Mouse (Mus musculus) monocyte, adult 5-6 weeks (primary cell): ENCODE measurements at regions not wholly inside any gene's neighbourhood (a gene's known extent, or its start where the extent isn't known, plus 50 kb on each side); places are given as distances from the start of the nearest gene placed in this dataset.

ENCODE experiments used
- ATAC-seq: fragments of 153-309, 156-312 bp; replicated peaks from 2 replicates; pipeline ENCODE4 v1.8.0; 2017; ENCODE audit warnings: mild to moderate bottlenecking; ENCODE audit not compliant: low TSS enrichment, insufficient number of reproducible peaks, severe bottlenecking, poor library complexity, low FRiP score

DNA sequence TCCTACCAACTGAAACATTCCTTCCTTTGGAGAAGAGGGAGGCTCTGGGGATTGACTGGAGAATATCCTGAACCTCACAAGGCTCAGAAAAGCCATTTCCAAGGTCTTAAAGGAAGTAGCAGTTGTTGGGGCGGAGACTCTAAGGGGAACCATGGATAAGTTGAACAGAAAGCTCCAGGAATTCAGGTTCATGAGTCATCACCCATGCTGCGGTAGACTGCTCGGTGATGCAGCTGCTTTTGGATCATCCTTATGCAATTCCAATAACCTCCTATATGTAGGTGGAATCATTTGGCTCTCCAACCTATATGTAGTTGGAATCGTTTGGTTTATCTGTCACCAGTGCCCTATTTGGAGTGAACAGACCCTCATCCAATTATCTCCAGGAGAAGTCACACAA is 137.6 kb downstream of the Insig2 start:
- ATAC-seq = no peak

DNA sequence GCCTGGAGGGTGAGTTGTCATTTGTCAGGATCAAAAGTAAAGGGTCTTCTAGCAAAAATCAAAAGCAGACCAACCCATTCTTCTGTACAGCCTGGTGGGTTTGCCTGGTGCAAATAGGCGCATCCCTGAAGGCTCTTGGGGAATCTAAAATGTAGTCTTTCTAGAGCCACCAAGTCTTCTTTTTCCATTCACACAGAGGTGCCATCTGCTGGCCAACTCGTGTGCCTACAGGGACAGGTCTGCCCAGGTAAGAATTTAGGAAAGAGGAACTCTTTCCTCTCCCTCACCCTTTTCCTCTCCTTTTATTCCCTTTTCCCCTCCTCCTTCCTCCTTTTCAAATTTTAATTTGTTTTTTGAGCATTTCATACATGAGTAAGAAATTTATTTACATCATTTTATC is 116.5 kb downstream of the Insig2 start:
- ATAC-seq = no peak

DNA sequence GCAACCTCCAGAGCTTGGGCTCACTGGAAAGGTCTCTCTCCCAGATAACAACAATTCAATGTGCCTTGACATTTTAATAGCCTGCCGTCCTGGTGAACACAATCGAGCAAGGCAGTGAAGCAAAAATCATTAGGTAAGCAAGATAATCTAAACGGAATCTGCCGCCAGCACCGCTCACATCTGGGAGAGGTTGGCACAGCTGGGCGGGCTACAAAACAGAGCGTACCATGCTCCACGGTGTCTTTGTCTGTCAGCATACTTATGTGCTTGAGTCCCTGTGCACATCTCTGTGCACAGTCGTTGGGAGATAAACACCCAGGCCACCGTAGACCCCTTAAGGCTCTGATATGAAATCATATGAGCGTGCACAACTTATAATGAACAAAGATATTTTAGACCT is 108.1 kb downstream of the Insig2 start:
- ATAC-seq = no peak

DNA sequence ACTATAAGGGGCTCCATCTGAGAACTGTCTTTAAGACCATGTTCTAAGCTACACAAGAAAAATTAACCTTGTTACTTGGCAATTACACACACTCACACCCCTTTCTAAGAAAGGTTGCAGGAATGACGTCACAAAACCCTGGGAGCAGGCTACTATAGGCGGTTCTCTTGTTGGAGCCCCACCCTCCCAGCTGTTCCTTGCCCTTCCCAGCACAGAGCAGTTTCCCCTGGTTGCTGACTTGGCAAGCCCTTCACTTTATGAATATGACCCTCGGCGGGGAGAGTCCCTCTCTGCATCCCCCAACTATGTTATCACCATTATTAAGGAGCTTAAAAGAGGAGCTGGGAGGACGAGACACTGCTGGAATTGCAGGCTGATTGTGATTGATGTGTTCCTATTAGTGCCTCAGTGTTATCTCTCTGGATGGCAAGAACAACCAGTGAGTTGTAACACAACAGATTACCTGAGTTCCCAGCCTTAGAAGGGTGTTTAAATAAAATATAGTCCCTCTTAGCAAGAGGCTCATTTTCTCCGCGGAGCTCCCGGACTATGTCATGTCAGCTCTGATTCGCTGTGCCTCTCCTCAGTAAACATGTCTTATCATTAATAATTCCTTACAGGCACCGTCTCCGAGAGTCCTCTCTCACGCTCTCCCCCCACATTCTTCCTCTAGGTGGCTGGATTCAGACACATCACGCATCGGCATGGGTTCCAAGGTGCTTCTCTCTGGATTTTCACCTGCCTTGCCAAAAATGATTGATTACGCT is 105.7 kb downstream of the Insig2 start:
- ATAC-seq = no peak

DNA sequence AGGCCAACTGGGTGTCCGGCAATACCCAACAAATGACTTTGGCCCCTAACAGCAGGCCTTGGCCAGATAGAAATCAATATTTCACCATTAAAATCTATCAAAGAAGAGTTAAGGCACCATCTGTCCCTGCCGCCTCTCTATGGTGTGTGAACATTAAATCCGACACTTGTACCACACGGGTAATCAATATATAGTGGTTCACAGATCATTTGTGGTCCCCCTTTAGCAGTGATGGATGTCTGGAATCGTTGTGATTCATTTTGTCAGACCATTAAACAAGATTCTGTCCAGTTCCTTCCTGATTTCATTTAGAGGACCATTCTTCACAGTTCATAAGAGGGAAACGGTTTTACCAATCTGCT is 105.2 kb downstream of the Insig2 start:
- ATAC-seq = no peak

DNA sequence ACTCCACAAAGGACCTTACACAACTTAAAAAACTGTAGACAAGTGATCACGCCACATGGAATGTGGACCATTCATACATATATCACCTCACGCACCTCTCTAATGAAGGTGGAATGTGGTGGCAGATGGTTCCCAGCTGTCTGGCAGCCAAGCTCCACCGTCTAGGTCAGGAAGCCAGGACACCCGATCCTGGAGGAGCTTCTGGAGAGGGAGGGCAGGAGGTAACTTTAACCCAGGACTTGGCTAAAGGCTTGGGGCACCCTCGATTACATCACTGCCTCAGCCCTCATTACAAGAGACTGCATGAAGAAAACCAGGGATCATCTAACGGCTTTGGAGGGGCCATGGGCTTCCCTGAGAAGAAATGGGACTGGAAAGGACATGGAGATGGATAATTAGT is 88.8 kb downstream of the Insig2 start:
- ATAC-seq = no peak

DNA sequence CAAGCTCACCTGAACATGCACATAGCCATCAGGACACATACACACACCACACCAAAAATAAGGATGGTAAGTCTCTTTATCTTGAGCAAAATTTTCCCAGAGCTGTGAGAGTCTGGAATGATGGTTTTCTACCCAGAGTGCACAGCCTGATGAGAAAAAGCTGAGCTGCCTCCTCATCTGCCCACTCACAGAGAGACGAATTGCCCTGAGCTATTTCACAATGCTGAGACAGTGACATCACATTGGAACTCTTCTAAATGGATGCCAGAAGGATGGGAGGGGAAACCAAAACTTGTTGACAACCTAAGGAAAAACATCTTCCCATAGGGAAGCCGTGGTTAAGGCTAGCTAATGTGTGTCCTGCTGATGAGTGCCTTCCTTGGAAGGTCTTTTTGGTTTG is 84.8 kb downstream of the Insig2 start:
- ATAC-seq = no peak

DNA sequence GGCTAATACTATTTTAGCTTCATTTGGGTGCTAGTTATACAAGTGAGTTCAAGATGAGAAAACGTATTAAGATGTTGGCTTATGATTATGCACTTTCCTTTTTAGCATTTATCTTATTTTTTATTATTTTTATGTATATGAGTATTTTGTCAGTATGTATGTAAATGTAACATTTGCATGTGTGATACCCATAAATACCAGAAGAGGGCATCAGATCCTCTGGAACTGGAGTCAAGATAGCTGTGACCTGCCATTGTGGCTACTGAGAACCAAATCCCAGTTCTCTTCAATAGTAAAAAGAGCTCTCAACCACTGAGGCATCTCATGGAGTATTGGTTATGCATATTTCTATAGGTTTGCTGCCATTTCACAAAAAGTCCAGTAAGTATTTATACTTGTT is 83.3 kb downstream of the Insig2 start:
- no peak for ATAC-seq

DNA sequence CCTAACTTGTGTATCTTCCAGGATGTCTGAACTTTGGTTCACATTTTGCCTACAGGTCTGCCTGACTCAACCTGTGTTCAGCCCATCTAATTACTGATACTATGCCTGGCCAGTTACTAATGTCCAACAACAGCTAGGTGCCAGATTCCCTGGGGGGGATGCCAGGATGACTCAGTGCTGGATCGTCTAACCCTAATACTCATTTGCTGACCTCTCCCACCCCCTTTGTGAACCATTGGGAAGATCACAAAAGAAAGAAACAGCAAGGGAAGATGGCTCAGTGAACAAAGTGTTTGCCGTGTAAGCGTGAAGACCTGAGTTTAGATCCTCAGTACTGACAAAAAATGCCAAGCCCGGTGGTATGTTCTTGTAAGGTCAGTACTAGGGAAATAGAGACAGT is 81.7 kb downstream of the Insig2 start:
- no peak for ATAC-seq

DNA sequence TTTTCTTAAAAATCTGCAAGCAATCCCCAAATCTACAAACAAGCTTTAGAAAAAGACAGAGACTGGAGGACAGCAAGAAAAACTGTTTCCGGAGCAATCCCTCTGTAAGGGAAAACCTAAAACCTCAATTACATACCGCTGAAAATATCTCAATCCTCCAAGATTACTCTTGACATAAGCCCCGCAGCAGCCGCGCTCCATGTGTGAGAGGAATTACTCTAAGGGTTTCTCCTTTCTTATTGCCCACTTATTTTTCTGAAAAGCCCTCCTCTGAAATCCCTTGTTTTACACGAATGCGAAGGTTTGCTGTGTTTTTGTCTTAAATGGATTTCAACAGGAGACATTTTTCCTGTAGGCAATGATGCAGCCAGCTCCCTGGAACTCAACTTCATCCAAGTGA is 80.3 kb downstream of the Insig2 start:
- no peak for ATAC-seq

DNA sequence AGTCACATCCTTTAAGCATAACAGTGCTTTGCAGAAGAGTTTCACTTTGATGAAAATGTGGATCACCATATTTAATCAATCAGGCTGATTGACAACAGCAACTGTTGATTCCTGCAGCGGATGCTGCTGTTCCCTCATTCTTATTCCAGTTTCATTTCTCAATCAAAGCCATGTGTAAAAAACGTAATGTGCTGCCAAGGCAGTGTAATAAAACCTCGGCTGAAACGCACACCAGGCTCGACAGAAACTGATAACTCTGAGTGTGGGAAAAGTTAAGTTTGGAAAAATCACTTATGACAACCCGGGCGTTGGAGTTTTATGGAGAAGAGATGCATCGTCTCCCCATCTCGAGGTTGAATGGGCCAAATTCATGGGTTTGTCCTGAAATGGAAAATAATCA is 78.2 kb downstream of the Insig2 start:
- no peak for ATAC-seq
